Mouse (Mus musculus) frontal cortex, adult (tissue): ENCODE results near the gene Ptpn13.

Source experiments
- ATAC-seq: cut with Nextera tagmentation; 2 replicates; pipeline ENCODE4 v1.9.2; 2017; ENCODE audit warnings: mild to moderate bottlenecking, moderate library complexity, mixed read lengths; ENCODE audit not compliant: low TSS enrichment

Ptpn13 gene

DNA sequence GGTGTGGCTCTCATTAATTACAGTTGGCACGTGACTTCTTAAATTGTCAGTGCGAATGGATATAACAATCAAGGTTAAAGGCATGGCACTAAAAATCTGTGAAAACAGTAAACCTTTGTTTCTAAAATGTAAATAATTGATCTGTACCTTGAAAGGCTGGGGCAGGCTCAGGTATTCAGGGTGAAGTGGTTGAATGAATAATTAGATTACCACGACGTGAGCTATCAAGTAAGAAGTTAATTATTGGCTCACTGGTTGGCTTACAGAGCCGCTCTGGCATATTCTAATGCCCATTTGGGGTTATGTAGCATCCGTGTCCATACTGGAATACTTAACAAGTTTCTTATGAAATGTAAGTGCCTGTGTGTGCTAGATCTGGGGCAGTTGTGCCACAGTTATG lies 92.6 kb downstream of the Ptpn13 start:
- no peak for ATAC-seq

DNA sequence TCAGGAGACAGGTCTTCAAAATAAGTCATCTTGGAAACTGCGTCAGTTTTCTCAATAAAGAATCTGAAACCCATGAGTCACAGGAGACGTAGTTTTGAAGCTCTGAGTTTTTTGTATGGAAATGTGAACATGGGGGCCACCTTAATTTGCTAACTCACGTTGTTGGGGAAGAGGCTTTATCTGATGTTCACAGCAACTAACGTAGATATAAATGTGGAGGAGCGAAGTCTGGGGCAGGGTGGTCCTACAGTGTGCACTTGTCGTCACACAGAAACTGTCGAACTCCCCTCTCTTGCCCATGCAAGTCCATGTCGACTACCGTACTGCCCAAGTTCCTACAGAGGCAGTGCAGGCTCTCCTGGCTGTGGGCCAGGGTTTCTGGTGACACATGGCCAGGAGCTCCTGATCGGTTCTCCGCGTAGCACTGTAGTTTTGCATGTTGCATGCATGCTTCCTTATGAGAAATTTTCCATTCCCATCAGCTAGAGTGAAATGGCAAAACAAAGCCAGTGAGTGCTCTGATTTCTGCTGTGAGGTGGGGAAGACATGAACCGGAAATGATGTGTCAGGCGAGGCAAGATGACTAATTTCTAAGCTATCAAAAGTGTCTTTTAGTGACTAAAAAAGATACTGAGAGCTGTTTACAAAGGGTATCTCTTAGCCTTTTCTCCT lies 93.9 kb downstream of the Ptpn13 start:
- no peak for ATAC-seq

DNA sequence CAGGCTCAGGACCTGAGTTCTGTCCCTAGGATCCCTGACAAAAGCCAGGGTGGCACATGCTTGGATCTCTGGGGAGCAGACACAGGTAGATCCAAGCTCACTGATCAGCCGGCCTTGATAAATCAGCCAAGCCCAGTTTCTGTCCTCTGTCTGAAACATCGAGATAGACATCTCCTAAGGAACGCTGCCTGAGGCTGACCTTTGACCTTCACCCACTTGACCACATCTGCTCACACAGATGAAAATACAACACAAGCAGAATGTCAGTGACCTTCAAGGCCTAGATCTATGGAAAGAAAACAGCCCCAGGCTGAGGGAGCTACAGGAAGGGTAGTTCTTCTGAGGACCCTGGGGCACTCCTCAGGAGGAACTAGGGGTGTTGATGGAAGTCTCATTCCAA lies 97.4 kb downstream of the Ptpn13 start:
- ATAC-seq, result no peak

DNA sequence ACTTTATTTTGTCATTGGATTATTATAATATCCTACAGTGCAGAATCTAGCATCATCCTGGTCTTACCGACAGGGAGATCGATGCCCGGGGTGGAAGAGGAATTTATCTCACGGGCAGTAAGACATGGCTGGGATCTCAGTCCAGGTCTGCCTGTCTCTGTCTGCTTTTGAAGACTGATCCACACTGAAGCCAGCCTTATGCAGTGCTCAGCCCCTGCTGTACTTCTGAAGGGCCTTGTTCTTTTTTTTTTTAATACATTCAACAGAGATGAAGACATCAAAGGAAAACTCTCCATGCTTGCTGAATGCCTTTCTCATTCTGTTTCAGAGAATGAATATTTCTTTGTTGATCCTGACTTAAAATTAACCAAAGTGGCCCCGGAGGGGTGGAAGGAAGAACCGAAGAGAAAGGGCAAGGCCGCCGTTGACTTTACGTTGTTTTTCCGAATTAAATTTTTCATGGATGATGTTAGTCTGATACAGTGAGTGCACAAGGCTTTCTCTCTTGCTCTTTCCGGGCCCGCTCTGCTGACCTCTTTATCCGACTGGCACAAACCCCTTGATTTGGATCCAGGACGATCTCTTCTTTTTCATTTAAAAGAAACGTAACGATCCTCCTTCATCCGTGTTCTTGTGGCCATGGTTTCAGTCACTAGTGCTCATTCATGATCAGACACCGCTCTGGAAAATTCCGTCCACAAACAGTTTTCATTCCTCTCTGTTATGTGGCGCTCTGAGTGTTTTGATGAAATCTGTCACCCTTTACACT lies 101.9 kb downstream of the Ptpn13 start:
- no peak for ATAC-seq

DNA sequence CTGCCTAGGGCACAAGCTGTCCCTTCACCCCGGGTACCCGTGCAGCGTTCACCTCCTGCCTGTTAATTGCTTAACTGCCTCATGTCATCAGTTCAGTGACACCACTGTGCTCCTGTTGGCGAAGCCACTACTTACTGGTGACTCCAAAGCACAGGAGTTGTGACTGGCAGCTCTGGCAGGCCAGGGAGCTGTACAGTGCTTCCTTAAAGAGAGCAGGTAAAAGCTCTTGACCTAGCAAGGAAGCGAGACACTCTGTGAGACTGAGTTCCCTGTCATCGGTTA lies 102.4 kb downstream of the Ptpn13 start:
- ATAC-seq, result no peak

DNA sequence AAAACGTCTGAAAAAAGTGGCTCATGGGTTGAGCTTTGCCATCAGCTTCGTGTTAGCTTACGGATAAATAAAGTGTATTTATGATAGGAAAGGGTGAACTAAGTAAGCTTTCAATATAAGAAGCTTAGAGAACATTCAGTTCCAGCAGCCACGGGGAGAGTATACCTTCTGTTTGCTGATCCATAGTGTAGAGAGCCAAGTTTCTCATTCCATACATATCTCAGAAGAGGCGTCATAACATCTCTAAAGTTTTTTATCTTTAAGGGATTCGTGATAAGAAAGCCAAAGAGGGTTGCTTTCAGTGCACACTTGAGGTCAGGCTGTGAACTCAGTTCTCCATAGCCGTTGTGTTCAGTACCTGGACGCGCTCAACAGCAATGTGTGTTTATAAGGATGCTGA lies 105.2 kb downstream of the Ptpn13 start:
- ATAC-seq, result peak; percentile 44; the same call in 1 of the 2 replicates

DNA sequence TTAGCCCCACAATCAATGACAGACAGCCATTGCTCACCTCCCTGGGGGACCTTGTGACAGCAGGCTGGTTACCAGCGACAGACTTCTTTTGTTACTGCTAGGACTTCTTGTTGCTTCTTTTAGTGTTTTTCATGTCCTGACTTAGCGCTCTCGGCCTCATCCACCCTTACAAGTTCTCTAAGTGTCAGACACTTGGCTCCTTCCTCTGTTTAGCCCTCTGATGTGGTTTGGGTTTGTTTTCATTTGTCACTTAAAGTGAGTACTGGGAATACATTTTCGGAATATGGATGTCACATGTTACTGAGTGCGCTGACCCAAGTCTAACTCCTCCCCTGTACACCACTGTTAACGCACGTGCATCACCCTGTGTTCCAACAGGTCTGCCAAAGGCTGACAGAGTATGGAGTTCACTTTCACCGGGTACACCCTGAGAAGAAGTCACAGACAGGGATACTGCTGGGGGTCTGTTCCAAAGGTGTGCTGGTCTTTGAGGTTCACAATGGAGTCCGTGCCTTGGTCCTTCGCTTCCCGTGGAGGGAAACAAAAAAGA lies 107.9 kb downstream of the Ptpn13 start:
- ATAC-seq, result no peak

DNA sequence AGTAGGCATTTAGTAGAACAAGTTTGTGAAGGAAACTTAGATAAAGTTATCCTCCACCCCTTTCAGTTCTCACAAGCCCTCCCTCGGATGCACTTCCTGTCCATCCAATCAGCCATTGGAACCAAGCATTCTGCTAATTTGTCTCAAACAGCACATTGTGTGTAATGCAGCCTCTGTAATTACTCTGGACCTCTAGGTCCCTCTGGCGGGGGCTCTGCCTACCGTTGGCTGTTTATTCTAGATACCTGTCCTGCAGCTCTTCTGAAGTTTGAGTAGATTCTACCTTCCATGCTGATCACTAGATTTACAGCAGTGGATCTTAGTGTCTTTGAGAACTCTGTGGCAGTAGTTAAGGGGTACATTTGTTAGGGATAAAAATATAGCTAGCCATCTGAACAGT lies 109.5 kb downstream of the Ptpn13 start:
- ATAC-seq, result no peak

DNA sequence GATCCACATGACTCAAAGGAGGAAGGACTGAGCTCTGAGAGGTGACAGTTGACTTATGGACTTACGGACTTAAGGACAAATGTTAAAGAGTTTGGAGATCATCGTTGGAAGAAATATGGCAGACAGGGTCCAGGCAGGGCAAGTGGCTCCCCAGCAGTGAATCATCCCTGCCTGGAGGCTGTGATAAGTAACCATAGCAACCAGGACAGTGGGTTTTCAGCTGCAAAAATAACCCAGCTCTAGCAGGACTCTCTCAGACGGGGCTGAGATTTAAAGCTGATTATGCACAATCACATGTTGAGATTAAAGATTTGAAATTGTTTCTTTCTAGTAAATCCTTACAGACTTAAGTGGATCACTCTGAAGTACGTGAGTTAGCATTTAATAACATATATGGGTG lies 112.4 kb downstream of the Ptpn13 start:
- ATAC-seq, result peak; percentile 78

DNA sequence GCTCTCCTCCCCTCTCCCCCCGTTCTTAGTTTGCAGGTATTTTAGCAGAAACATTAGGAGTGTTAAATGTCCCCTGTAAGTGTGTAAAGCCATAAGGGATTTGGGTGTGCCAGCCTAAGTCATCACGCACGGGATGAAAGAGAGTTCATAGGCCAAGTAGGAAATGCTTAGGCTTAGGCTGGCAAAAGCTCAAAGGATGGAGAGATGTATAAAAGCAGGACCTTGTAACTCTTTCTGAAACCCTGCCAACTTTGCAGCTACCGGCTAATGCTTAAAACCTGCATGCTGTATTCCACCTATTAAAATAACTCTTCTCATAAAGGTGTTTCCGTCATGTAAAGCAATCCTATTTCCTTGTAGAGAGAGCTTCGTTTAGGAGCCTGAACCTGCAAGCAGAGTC lies 115.6 kb downstream of the Ptpn13 start:
- no peak for ATAC-seq

DNA sequence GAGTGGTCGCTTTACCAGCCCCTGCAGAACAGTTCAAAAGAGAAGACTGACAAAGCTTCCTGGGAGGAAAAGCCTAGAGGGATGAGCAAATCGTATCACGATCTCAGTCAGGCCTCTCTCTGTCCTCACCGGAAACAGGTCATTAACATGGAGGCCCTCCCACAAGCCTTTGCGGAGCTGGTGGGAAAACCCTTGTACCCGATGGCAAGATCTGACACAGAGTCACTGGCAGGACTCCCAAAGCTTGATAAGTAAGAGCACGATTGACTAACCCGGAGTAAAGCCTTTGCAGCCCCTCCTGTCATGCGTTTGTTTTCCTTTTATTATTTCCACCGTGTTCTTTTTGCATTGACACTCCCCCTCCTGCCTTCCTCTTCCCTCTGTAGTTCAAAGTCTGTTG lies 116.1 kb downstream of the Ptpn13 start:
- 0 out of 2 replicates have a peak, but pooled peaks have one; percentile 36 for ATAC-seq

DNA sequence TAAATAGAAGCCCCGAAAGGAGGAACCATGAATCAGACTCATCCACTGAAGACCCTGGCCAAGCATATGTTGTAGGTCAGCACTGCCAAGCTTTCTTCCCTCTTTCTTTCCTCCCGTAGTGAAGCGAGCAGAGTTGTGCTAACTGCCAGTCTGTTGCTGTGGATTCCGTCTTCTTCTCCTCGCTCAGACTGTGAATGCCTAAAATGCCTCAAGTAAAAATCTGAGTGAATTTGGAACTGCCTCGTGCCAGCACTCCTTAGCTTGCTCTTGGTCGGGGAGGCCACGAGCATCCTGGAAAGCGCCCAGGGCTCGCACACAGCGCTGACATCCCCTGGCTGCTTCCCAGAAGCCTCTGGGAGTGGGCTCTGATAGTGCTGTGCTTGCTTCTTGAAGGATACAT lies 116.5 kb downstream of the Ptpn13 start:
- ATAC-seq, result 0 out of 2 replicates have a peak, but pooled peaks have one; percentile 56

DNA sequence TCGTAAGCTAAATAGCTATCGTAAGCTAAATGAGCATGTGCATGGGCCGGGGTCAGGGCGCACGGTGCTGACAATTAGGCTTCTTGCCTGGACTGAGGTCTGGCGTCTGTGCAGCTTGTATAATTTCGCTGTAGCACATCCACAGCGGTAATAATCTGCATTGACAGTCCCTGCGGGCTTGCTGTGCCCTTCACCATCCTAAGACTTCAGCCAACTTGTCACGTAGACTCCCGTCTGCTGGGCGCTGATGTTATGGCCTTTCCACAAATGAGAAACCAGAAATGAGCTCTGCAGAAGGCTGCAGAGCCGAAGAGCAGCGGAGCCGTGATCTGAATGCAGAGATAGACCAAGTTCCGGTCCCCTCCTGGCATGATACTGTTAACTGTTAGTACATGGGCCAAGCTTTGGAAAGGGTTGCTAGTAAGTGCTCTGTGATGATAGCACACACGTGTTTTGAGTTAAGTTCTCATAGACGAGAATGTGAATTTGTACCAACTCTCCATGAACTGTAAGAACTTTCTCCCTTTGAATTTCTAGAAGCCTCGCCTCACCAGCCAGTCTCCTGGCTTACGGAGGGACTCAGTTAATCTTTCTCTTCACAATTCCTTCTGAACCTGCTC lies 120.5 kb downstream of the Ptpn13 start:
- no peak for ATAC-seq

DNA sequence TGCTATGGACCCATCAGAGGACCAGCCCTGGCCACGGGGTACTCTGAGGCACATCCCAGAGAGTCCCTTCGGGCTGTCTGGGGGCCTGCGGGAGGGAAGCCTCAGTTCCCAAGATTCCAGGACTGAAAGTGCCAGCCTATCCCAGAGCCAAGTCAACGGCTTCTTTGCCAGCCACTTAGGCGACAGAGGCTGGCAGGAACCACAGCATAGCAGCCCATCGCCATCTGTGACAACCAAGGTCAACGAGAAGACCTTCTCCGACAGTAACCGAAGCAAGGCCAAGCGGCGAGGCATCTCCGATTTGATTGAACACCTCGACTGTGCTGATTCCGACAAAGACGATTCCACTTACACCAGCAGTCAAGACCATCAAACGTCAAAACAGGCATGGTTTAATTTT lies 129.8 kb downstream of the Ptpn13 start:
- no peak for ATAC-seq

DNA sequence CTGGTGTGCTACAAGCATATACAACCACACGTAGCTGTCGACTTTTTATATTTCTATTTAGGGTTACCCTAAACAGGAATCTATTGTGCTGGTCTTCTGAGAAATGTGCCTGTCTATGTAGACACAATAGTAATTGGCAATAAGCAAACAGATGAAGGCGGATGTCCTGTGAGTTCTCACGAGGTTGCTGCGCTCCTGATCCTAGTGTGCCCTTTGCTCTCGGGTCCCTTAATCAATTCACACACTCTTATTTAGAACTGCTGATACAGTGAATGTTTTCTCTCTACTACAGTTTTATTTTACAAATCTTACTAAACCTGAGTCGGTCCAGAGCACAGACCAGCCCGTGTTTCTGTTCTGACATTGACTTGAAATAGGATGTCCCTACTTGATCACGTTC lies 135.6 kb downstream of the Ptpn13 start:
- ATAC-seq, result no peak

DNA sequence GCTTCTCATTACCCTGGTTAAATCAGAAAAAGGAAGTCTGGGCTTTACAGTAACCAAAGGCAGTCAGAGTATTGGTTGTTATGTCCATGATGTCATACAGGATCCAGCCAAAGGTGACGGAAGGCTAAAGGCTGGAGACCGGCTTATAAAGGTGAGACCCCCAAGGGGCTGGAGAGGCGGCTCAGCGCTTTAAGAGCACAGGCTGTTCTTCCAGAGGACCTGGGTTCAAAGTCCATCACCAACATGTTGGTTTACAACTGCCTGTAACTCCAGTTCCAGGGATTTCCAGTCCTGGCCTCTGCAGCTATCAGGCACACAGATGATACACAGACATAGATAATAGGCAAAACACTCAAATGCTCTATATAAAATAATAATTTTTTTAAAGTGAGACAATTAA lies 143.0 kb downstream of the Ptpn13 start:
- no peak for ATAC-seq

DNA sequence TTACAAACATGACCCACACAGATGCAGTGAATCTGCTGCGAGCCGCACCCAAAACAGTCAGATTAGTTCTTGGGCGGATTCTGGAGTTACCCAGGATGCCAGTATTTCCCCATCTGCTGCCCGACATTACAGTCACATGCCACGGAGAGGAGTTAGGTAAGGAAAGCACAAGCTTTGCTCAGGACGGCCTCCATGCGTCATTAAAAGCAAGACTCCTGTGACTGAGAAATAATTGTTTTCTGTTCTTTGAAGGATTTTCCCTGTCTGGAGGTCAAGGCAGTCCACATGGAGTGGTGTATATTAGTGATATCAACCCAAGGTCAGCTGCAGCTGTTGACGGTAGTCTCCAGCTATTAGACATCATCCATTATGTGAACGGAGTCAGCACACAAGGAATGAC lies 144.5 kb downstream of the Ptpn13 start:
- no peak for ATAC-seq

DNA sequence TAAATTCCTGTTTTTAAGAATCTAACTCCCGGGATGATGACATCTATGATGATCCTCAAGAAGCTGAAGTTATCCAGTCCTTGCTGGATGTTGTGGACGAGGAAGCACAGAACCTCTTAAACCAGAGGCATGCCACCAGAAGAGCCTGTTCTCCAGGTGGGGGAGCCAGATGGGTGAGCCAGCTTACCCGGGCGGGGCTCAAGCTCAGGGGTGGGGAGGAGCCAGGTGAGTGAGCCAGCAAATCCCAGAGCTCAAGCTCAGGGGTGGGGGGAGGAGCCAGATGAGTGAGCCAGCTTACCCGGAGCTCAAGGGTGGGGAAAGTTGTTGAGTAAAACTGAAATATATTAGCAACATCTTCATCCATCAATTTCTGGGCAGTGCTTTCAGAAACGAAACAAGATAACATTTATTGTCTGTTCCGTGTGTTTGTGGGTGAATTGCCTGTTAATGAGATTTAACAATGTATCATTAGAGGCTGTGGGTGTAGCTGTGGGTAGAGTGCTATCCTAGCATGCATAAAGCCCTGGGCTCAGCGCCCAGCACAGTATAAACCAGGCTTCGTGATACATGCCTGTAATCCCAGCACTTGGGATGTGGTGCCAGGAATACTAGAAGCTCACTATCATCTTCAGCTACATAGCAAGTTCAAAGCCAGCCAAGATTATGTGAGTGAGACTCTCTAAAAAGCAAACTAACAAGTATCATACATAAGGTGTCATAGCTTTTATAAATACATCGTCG lies 154.9 kb downstream of the Ptpn13 start:
- peak; percentile 52 for ATAC-seq

DNA sequence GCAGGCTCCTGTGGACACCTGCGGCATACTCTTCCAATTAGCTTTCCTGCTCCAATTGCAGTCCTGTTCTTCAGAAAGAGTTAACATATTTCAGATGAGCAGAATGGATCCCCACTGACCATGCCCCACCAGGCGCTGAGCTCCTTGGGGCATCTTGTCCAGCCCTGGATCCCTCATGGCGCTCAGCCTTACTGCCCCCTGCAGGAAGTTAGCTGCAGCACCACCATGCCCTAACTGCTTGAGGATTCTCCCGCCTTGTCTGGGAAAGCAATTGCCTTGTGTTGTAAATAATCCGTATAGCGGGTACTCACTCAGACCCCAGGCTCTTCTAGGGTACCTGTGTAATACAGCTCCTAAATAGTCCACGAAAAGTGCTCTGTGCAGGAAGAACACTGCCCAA lies 162.2 kb downstream of the Ptpn13 start:
- no peak for ATAC-seq

DNA sequence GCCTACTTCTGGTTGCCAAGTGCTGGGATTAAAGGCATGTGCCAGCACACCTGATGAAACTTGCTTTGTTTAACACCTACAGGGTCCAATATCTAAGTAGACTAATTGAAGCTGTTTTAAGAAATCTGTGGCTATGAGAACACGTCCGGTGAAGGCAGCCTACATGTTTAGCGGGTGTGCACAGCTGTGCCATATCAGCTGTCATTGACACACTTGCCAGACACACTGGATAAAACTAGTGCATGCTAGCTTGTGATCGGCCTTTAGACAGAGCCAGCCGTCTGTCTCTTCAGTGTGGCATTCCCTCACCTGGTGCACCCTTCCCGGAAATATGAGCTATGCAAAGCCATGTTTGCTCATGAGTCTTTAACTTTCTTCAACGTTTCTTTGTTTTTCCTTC lies 166.9 kb downstream of the Ptpn13 start:
- ATAC-seq, result no peak

DNA sequence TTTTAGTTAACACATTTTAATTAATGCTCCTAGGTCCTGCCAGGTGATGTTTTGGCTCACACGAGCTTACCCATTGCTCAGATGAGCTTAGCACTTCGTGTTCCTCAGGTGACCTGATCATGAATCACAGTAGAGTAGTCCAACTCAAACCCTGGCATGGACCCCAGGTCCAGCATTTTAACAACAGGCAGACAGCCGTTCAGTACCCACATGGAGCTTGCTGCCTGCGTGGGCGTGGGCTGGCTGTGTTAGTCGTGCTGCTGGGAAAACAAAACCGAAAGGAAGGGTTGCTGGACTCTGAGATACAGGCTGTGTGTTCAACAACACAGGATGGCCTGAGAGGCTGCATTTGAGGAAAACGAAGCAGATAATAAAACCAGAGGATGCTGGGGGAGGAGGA lies 167.7 kb downstream of the Ptpn13 start:
- ATAC-seq, result peak; percentile 85

DNA sequence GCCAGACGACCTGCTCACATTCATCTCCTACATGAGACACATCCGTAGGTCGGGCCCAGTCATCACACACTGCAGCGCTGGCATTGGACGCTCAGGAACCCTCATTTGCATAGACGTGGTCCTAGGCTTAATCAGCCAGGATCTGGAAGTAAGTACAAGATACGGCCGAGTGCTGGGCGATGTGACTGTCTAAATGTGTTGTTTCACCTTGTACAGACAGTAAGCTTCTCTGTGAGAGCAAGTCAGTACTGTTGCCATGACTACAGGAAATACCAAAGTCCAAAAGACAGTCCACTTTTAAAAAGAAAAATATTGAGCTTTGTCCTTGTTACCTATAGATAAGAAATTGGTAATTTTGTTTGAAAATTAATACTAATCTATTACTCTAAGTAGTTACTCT lies 168.6 kb downstream of the Ptpn13 start:
- ATAC-seq, result no peak
